Mouse (Mus musculus) layer of hippocampus, postnatal 14 days (tissue): Measurements from ENCODE around the gene Foxk2. TPM values are rescaled to one million over a fixed set of nuclear protein-coding genes. Genes with fewer than 3 reads are reported as not detected.

Experiments
- total RNA-seq, 2 experiments: library from RNA; stranded (reverse); gene quantifications; 2 replicates each; pipeline ENCODE4 v1.2.3; 2021

Gene Foxk2
- total RNA-seq, 2 experiments from 2014 or later, result 95.9 to 97.3 TPM

Other genes starting within 250 kb of the Foxk2 start
- not detected for gene Cd7, start 220.6 kb upstream of the Foxk2 start, total RNA-seq
- gene Sectm1b, start 196.4 kb upstream of the Foxk2 start, total RNA-seq, result not detected
- gene Sectm1a, start 178.8 kb upstream of the Foxk2 start, total RNA-seq, result not detected
- not detected for gene Tex19.2, start 141.3 kb upstream of the Foxk2 start, total RNA-seq
- gene Tex19.1, start 113.8 kb upstream of the Foxk2 start, total RNA-seq, result not detected
- under 1 TPM in 1 of 2 experiments, not detected in 1; 0.45 TPM for gene Uts2r, start 99.7 kb upstream of the Foxk2 start, total RNA-seq
- 10 to 100 TPM; 28.3 to 31.3 TPM for gene Hexdc, start 55.6 kb upstream of the Foxk2 start, total RNA-seq
- gene Ogfod3, start 55.3 kb upstream of the Foxk2 start, total RNA-seq, result 1 to 10 TPM; 6.2 to 9.6 TPM
- gene Cybc1, start 30.7 kb upstream of the Foxk2 start, total RNA-seq, result 10 to 100 TPM; 27.7 to 32.7 TPM
- gene Narf, start 22.7 kb upstream of the Foxk2 start, total RNA-seq, result 10 to 100 TPM; 73.5 to 75.5 TPM
- gene Wdr45b, start 94.5 kb downstream of the Foxk2 start, total RNA-seq, result 10 to 100 TPM; 57.1 to 62.8 TPM
- 10 to 100 TPM; 50.3 to 53.3 TPM for gene Rab40b, start 128.3 kb downstream of the Foxk2 start, total RNA-seq
- 10 to 100 TPM; 39.2 to 39.9 TPM for gene Fn3krp, start 161.4 kb downstream of the Foxk2 start, total RNA-seq
- 10 to 100 TPM; 26.4 to 27.7 TPM for gene Fn3k, start 174.9 kb downstream of the Foxk2 start, total RNA-seq
- 10 to 100 TPM; 50.9 to 52.8 TPM for gene Tbcd, start 192.0 kb downstream of the Foxk2 start, total RNA-seq